Mouse (Mus musculus) heart, postnatal 10 days (tissue): ENCODE data around the gene Gm17428. TPM values are rescaled to one million over a fixed set of nuclear protein-coding genes. Genes with fewer than 3 reads are reported as not detected.
"Not testable (repeated sequence)": the region's sequence is repeated elsewhere in the genome, so short reads cannot be mapped to it uniquely, and the experiment has no call there.

Experiments
- DNase-seq, 2 experiments: peaks; one replicate each; pipeline ENCODE4 v3.0.0; 2021
- intact Hi-C: fragments of 180-260 bp; cut with DNase I; formaldehyde crosslinking; loops from one replicate; pipeline ENCODE4 v1.15.1; 2025
- total RNA-seq, 2 experiments: library from RNA; stranded (reverse); gene quantifications; 2 replicates each; pipeline ENCODE4 v1.2.3; 2021

Gene Gm17428
- not detected for total RNA-seq

DNA sequence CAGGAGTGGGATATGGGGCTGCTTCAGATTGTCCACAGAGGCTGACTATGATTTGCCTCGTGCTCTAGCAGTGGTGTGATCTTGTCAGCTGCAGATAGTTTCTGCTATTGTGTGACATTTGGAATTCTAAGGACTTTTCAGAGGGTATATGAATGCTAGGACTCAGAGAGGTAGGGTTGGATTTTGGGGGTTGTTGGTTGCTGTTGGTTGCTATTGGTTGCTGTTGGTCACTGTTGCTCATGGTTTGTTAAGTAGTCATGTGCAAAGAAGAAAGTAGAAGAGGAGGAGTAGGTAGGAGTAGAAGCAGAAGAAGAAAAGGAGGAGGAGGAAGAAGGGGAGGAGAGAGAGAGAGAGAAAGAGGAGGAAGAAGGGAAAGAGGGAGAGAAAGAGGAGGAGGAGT lies at the start of gene Gm17428:
TSS of gene Gm17428 (plus strand) at position 301 of the 400 bp plus-strand sequence.
- intact Hi-C loops, result loop anchor here (1.0 kb wide), 1 partner anchor 28 kb away; no protein-coding TSS in a partner anchor
- DNase-seq, result no peak

DNA sequence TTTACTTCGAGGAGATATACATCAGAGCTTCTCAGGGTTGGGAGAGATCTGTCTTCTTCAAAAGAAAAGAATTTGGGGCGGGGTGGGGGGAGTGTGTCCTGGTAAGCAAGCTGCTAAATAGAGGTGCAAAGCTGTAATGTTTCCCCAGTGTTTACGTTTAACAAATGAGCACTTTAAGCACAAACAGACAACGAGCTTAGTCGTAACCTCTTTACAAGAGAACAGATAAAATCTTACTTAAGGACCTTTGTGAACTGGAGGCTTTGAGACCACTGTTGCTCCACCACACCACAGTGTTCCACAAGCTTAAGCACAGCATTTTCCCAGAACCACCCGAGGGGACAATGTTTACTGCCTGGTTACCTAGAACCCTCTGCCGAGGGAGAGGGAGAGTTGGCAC lies 49.4 kb upstream of the Gm17428 start:
- no peak for DNase-seq

DNA sequence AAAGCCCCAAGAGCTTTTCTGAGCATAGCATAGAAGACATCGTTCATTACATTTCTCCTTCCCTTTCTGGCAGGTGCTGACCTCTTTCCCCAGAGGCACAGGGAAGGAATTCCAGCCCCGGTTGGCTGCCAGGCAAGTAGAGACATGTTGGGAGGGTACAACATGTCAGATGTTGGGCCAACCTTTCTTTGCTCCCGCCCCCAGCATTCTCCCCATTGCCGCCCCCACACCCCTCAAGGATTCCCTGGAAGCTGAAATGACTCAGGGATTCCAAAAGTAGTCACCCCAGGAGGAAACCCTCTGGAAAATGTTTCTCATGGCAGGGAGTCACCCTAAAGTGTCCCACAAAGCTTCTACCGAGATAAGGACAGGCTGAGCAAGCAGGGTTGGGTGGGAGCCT lies 46.9 kb upstream of the Gm17428 start:
- intact Hi-C loops, result no loop called here
- peak in 1 of 2 experiments; percentile 8 for DNase-seq

More for the DNA sequence above, 49.4 kb upstream of the Gm17428 start:
- intact Hi-C loops, result no loop called here

DNA sequence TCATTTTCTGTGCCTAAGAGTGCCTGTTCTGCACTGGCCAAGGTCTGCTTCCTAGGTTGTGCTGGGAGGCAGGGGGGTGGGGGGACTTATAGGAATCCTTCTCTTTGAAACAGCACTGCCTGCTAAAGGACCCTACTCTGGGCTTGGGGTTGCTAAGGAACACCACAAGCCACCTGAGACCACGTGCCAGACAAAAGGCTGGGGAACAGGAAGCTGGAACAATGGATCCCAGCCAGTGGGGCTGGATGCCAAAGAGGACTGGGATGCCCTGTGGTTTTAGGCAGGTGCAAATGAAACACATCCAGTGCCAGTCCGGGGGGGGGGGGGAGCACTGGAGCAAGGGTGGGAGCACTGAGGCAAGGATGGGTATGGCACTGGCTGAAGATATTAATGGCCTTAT lies 46.3 kb upstream of the Gm17428 start:
- no peak for DNase-seq
- intact Hi-C loops, result no loop called here

DNA sequence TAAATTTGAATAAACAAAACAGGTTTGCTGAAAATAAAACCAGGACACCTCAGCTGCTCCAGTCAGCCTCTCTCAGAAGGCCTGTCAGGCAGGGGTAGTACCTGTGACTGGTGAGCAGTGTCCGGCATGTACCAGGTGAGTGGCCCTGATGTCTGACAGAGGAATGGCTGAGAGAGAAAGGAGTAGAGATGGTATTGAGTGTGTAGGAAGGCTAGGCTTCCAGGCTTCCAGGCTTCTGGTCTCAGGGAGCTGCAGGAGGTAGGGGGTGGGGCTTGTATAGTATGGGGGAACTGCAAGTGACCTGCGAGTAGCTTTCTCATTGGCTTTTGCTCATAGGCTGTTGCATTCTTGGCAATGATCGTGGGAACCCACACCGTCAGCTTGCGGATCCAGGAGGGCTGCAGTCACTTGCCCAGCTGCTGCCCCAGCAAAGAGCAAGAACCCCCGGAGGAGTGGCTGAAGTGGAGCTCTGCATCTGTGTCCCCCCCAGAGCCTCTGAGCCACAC lies 44.0 kb upstream of the Gm17428 start, which contains the start of gene Il25:
TSS of gene Il25 (plus strand) at position 51 of the 506 bp plus-strand sequence.
- intact Hi-C loops, result no loop called here

DNA sequence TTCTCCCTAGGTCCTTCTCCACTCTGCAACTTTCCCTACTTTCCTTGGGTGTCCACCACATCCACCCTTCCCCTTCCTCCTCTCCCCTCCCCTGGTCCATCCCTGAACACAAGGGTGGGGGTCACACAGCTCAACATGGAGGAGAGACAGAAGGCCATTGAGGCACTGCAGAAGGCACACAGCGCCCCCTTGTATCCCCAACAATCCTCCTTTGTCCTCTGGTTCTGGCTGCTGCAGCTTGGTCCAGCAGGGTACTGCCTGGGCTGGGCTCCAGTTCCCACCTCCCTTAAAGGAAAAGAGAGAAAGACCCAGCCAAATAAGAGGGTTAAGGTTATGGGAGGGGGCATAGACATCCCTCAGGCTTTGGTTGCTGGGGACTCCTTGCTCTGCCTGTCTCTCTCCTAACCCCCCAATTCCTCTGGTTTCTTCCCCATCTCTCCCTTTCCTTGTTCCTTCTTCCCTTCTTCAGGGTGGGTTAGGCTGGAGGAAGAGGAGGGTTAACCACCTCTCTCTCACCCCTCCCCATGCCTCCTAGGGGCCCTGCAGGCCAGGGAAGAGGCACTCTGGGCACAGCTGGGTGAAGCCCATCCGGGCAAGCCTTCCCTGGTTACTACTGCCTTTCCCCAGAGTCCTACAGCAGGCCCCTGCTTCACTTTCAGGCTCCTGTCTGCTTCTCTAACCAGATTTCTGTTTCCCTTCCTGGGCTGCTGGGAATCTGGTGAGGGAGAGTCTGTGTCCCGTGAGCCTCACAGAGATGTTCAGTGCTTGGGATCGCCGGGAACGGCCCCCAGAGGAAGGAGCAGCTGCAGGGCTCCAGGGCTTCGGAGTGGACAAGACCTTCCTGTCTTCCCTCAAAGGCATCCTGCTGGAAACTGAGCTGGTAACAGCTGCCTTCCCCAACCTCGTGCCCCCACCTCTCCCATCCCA lies 40.6 kb upstream of the Gm17428 start, which contains the start of gene Cmtm5:
TSS of gene Cmtm5 (plus strand) at position 358 of the 927 bp plus-strand sequence.
- intact Hi-C loops, result no loop called here
- DNase-seq, result peak; percentile 48 to 49

More for the DNA sequence above, 44.0 kb upstream of the Gm17428 start, which contains the start of gene Il25:
- DNase-seq, result no peak

DNA sequence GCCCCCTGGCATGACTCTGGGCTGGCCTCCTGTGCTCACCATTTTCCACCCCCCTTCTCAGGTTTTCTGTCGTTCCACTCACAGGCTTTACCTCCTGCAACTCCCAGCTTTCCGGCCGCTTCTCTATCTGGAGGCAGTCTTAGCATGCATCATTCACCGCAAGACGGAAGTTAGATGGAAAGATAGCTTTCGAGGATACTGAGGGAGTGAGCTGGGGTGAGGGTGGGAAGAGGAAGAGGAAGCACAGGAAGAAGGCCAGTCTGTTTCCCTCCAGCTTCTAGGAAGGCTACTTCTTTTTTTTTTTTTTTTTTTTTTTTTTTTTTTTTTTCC lies 39.9 kb upstream of the Gm17428 start:
- intact Hi-C loops, result no loop called here
- no peak for DNase-seq

DNA sequence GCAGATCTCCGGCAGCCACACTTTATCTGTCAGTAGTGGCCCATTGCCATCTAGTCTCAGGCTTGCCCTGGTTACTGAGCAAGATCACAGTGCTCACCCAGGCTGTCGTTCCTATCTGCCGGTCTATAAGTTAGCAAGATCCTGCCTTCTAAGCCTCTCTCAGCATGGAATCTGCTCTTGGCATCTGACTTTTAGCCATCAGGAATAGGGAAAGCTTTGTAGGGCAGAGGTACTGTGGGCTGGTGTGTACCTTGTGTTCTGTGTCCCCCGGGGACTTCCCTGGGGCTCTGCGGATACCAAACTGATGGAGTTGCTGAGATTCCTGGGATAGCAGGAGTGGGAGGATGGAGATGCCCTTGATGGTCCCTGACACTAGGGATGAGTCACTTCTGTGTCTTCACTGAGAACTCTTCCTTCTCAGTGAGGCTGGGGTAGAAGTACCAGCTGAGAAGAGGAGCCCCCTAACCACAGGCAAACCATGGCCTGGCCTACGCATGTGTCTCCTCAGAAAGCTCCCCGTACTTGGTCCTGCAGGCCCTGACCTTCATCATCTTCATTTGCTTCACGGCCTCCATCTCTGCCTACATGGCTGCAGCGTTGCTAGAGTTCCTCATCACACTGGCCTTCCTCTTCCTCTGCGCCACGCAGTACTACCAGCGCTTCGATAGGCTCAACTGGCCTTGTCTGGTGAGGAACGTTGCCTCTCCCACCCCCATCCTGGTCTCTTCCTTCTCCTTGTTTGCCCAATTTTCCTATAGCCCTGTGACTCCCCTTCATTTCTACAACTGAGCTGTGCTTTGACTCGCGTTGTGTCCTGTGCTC lies 39.2 kb upstream of the Gm17428 start:
- intact Hi-C loops, result loop anchor here (2.0 kb wide), 2 partner anchors 77 to 89 kb away; partner anchors contain the start of gene Ngdn
- DNase-seq, result peak; percentile 67 to 72

DNA sequence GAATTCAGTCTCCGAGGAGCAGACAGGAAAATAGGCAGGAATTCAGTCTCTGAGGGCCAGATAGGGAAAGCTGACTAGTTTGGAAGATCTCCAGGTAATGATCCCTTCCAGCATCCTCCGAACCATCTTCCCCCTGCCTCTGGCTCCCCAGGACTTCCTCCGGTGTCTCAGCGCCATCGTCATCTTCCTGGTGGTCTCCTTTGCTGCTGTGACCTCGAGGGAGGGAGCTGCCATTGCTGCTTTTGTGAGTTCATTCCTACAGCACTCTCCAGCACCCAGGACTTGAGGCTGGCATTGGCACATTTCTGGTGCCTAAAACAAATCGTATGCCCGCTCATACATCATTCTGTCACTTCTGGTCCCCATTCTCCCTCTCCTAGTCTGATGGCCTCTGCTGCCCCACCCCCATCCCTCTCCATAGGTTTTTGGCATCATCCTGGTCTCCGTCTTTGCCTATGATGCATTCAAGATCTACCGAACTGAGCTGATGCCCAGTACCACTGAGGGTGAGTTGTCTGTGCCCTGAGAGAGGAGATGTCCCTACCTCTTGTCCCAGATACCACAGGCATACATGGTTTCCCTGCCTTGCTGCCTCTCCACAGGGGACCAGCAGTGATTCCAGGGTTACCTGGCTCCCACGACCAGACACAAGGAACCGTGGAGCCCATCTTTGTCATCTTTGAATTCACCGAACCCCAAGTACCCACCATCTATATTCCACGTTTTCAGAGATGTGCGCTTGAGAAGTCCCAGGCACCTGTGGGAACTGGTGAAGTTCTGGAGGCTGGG lies 38.1 kb upstream of the Gm17428 start:
- intact Hi-C loops, result loop anchor here (1.0 to 2.0 kb wide), 3 partner anchors 38 to 90 kb away; partner anchors contain the start of gene Ngdn
- peak; percentile 78 to 79 for DNase-seq

DNA sequence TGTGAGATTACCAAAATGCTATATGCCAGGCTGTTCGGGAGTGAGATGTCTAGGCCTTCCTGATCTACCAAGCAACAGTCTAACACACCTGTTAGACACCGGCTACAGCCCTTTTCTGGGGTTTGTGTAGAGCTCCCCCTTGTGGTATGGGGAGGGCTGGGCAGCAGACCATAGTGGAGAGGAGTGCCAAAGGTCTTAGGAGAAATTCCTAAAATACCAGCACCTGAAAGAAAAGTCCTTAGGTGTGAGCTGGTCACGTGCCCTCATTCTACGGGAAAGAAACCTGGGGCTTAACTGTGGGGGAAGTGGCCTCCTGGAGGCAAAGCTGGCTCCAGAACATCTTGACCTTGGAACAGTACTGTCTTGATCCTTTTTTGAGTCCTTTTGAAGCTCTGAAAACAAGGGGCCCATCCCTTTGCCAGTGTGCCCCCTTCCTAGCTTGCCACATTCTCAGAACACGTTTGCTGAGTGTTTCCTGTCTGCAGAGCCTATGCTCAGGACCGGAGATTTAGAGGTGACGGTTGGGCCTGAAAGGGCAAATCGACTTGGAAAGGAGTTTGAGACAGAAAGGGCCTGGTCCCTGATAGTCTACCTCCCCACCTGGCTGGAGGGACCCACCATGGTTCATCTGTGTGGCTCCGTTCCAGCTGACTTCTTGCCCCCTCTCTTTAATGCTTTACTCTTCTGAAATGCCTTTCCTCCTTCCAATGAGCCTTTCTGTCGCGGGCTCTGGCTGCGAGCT lies 37.1 kb upstream of the Gm17428 start:
- intact Hi-C loops, result loop anchor here (1.0 to 2.0 kb wide), 3 partner anchors 39 to 91 kb away; partner anchors contain the start of gene Ngdn
- peak; percentile 80 to 85 for DNase-seq

DNA sequence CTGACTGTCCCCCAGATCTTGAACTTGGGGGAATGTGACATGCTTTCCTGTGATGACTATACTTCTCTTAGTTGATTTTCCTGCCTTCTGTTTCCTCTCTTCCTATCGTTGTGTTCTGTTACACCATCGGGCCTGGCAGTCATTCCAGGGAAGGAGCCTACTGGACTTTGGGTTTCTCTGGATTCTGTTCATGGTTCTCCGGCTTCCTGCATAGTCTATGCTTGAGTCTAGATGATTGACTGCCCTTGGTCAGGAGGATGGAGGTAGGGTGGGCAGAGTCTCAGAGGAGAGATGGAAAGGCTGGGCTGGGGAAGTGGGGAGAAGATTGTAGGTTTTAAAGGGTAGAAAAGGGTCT lies 36.6 kb upstream of the Gm17428 start:
- no peak for DNase-seq
- intact Hi-C loops, result no loop called here

DNA sequence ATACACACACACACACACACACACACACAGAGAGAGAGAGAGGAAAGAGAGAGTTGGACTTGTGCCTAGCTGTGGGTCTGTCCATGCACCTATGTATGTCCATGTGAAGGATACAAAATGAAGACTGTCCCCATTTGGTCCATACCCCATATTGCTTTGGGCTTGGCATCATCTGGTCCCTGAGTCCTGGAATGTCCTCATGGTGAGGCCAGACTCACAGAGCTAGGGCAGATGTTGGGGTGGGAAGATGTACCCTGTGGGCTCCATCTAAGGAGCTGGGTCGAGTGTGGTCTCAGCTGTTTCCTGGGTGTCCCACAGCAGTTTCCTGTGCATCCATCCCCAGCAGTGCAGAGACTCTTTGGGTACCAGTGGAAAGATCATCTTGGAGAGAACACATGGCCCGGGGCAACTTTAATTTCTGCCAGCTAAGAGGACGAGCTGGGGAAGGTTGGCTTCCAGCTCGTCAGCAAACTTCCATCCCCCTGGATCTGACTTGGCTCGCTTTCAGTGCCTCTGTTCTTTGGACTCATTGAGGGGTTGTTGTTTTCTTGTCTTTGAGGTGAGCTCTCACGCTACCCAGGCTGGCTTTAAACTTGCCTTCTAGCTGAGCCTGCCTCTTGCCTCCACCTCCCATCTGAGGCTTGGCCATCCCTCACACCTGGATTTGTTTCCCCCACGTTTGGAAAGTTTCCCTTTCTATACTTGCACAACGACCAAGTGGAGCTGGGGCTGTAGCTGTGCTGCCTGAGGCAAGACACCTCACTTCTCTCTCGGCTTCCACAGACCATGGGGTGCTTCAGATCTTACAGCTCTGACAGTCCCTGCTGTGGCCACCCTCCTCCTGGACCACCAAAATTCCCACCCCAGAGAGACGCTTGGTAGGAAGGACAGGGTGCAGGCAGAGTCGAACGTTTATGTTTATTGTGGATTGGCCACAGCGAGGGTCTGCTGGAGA lies 35.4 kb upstream of the Gm17428 start:
- DNase-seq, result peak; percentile 35 to 59
- intact Hi-C loops, result no loop called here

DNA sequence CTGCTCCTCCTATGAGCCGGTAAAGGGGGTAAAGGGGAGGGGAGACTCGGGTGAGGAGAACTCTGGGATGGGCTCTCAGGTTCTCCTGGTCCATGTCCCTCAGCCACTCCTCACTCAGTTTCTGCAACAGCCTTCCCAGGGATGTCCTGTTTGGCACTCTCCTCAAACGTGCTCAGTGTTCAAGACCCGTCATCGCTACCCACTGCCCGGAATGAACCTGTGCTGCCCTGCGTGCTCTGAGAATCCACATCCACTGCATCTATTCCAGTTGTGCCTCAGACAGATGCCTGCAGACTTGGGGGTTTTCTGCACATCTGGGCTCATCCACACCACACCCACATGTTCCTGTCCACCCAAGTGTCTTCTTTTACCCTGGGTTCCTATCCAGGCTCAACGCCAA lies 34.3 kb upstream of the Gm17428 start:
- DNase-seq, result peak; percentile 22 to 53
- intact Hi-C loops, result no loop called here

DNA sequence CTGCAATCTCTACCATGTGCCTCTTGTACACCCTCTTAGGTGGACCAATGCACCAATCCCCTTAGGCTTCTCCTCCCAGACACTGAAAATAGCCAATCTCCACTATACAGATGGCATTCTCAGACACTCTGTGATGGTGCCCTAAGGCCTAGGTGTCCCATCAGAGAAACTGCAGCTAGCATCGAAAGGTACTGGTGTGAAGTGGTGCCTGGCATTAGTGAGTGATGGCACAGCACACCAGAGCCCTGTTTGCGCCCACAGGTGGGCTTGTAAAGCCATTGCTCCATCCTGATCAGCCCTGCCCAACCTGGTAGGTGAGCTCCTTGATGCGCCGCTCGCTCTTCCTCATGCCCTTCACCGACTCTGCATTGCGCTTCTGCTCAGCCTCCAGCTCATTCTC lies 32.8 kb upstream of the Gm17428 start:
- intact Hi-C loops, result loop anchor here (2.0 kb wide), 1 partner anchor 29 kb away; no protein-coding TSS in a partner anchor
- no peak for DNase-seq

DNA sequence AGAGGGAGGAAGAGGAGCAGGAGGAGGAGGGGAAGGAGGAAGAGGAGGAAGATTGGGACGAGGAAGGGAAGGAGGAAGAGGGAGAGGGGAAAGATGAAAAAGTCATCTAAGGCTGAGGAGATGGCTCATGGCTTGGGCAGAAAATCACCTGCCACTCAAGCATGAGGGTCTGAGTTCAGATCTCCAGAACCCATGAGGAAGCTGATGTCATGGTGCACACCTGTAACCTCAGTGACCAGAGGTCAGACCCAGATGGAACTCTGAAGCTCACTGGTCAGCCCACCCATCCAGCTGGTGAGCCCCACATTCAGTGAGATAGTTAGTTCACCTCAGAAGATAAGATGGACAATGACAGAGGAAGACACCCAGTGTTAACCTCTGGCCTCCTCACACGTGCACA lies 31.8 kb upstream of the Gm17428 start:
- intact Hi-C loops, result loop anchor here (2.0 kb wide), 1 partner anchor 28 kb away; no protein-coding TSS in a partner anchor
- DNase-seq, result peak; percentile 27 to 28

DNA sequence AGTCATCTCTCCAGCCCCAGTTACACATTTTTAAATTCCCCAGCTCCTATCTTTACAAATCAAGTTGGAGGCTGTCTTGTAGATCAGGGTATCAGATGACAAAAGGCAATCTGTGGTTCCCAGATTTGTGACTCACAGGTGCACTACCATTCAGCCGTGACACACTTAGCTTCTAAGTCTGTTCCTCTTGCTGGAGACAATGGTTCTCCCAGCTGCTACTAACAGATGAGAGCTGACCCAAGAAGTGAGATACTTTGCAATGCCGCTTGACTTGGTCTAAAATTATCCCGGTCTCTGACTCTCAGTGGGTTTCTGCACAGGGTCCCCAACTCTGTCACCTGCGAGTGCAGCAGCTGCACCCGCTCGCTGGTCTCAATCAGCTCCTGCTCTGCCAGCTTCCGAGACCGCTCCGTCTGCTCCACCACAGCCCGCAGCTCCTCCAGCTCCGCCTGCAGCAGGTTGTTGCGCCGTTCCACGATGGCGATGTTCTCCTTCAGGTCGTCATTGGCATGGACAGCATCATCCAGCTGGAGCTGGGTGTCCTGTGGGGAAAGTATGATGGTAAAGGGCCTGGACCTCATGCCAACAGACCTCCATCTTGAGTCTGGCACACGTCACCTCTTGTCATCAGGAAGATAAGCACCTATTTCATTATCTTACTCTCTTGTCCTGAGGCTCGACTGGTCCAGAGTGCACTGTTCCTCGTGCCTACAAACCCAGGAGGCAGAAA lies 30.6 kb upstream of the Gm17428 start:
- DNase-seq, result peak; percentile 47 to 52
- intact Hi-C loops, result loop anchor here (2.0 kb wide), 1 partner anchor 27 kb away; no protein-coding TSS in a partner anchor

DNA sequence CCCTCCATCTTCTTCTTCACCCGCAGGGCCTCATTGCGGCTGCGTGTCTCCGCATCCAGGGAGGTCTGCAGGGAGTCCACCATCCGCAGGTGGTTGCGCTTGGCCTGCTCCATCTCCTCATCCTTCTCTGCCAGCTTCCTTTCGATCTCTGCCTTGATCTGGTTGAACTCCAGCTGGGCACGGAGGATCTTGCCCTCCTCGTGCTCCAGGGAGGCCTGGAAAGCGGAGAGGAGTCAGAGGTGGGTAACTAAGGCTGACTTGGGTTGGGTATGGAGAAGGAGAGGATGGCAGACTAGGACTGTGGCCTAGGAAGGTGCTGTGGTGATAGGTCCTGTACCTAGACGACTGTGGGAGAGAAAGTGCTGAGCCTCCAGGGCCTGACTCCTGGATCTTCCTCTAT lies 29.7 kb upstream of the Gm17428 start:
- intact Hi-C loops, result not testable (repeated sequence)
- peak; percentile 35 to 50 for DNase-seq
